Mouse (Mus musculus) heart, postnatal 0 days (tissue): ENCODE measurements at regions not wholly inside any gene's neighbourhood (a gene's known extent, or its start where the extent isn't known, plus 50 kb on each side); places are given as distances from the start of the nearest gene placed in this dataset.

ENCODE experiments used
- CTCF ChIP-seq: IDR thresholded peaks from 2 replicates; pipeline ENCODE4 v1.5.1; 2016; ENCODE audit warnings: antibody characterized with exemption, control low read depth, low read depth
- EP300 ChIP-seq: IDR thresholded peaks from 2 replicates; pipeline ENCODE4 v1.6.1; 2016; ENCODE audit warnings: antibody characterized with exemption, low read depth

GRCm38 (mm10) chr2:138074020-138074613 lies 182.2 kb upstream of the Btbd3 start:
- no peak for TF ChIP-seq CTCF
- no peak for TF ChIP-seq EP300
